Mouse (Mus musculus): ENCODE measurements at regions not wholly inside any gene's neighbourhood (a gene's known extent, or its start where the extent isn't known, plus 50 kb on each side); places are given as distances from the start of the nearest gene placed in this dataset.
"Not testable (repeated sequence)": the region's sequence is repeated elsewhere in the genome, so short reads cannot be mapped to it uniquely, and the experiment has no call there.

DNA sequence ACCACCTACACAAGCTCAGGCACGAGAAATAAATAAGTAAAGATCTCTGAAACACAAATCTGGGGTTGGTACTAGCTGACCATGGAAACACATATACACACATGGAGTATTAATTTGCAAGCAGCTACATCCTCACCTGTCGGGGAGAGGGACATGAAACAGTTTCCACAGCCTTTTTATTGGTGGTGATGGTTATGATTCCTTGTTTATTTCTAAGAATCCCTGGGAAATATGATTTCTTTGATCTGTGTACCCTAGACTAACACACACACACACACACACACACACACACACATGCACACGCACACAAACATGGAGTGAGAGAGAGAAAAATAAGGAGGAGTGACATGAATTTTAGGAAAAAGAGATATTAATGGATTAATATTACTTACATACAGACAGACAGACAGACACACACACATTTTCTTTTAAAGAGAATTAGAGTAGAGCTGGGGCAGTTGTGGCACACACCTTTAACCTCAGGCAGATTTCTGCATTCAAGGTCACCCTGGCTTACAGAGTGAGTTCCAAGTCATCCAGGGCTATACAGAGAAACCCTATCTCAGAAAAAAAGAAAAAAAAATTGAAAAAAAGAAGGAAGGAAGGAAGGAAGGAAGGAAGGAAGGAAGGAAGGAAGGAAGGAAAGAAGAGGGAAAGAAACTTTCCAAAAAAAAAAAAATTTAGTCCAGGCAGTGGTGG, 164.2 kb upstream of the Gdi2 start:
- not testable (repeated sequence) for H3K27me3 ChIP-seq (ENCODE audit: control insufficient read depth, insufficient read depth, low read length); H3K4me3 ChIP-seq (ENCODE audit: low read depth, low read length); H3K4me1 ChIP-seq (ENCODE audit: control insufficient read depth, insufficient read depth, low read length); H3K9ac ChIP-seq (ENCODE audit: low read length); H3K4me2 ChIP-seq; H3K27ac ChIP-seq (ENCODE audit: low read depth, low read length); H3K9me3 ChIP-seq (ENCODE audit: control insufficient read depth, low read length); ATAC-seq (ENCODE audit: low FRiP score); H3K36me3 ChIP-seq (ENCODE audit: control insufficient read depth, insufficient read depth, low read length)
- peak; percentile 85 for DNase-seq (ENCODE audit: low spot score, missing footprints)
- WGBS = 44% methylated on average over 3 of the region's 3 CpGs

DNA sequence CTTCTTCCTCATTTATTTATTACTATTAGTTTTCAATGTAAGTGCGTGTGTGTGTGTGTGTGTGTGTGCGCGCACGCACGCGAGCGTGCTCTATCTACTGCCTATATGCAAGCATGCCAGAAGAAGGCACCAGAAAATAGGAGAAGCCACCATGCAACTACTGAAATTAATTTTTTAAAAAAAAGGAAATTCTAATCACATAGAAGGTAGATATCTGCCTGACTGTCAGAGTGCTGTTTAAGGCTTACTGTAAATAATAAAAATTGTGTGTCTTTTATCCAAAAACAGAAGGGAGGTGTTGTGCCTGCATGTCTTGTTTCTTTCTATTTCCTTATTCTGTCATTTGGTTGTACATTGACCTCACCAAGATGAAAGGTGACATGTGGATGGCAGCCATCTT, 163.1 kb upstream of the Gdi2 start:
- H3K4me1 ChIP-seq (ENCODE audit: control insufficient read depth, insufficient read depth, low read length) = no peaks in the 10 kb centered on the region
- H3K36me3 ChIP-seq (ENCODE audit: control insufficient read depth, insufficient read depth, low read length) = no peaks in the 10 kb centered on the region
- no peak overlapping the region for H3K4me3 ChIP-seq (ENCODE audit: low read depth, low read length)
- H3K9ac ChIP-seq (ENCODE audit: low read length) = no peak overlapping the region
- 91% methylated on average over 7 of the region's 7 CpGs for WGBS
- no peak overlapping the region for H3K27ac ChIP-seq (ENCODE audit: low read depth, low read length)
- H3K4me2 ChIP-seq = no peak overlapping the region
- DNase-seq (ENCODE audit: low spot score, missing footprints) (no peak), ATAC-seq (ENCODE audit: low FRiP score) (no peak)
- H3K27me3 ChIP-seq (ENCODE audit: control insufficient read depth, insufficient read depth, low read length) = no peaks in the 10 kb centered on the region
- no peaks in the 10 kb centered on the region for H3K9me3 ChIP-seq (ENCODE audit: control insufficient read depth, low read length)

DNA sequence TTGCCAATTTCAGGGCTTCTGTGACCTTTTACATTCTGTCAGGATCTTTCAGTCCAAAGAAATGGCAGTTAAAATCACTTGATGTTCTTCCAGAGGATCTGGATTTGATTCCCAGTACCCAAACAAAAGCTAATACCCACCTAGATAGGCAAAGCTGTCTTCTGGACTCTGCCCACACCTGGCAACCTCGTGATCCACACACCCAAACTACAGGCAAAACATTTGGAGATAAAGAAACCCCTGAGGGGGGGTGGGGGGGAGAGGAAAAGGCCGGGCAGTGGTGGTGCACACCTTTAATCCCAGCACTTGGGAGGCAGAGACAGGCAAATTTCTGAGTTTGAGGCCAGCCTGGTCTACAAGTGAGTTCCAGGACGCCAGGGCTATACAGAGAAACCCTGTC, 160.1 kb upstream of the Gdi2 start:
- WGBS = 67% methylated on average over 3 of the region's 3 CpGs
- H3K4me2 ChIP-seq; DNase-seq (ENCODE audit: low spot score, missing footprints); H3K4me1 ChIP-seq (ENCODE audit: control insufficient read depth, insufficient read depth, low read length); H3K27me3 ChIP-seq (ENCODE audit: control insufficient read depth, insufficient read depth, low read length); H3K9ac ChIP-seq (ENCODE audit: low read length); H3K4me3 ChIP-seq (ENCODE audit: low read depth, low read length); H3K27ac ChIP-seq (ENCODE audit: low read depth, low read length); H3K36me3 ChIP-seq (ENCODE audit: control insufficient read depth, insufficient read depth, low read length); ATAC-seq (ENCODE audit: low FRiP score); H3K9me3 ChIP-seq (ENCODE audit: control insufficient read depth, low read length): not testable (repeated sequence)

DNA sequence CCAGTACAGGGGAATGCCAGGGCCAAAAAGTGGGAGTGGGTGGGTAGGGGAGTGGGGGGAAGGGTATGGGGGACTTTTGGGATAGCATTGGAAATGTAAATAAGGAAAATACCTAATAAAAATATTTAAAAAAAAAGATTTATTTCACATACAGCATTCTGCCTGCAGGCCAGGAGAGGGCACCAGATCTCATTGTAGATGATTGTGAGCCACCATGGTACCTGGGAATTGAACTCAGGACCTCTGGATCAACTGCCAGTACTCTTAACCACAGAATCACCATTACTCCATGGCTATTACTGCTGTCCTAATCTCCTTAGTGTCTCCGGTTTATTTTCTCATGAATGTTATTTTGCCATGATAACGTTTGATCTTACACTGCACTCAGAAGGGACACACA, 132.1 kb upstream of the Gdi2 start:
- not testable (repeated sequence) for H3K4me1 ChIP-seq (ENCODE audit: control insufficient read depth, insufficient read depth, low read length); H3K27me3 ChIP-seq (ENCODE audit: control insufficient read depth, insufficient read depth, low read length); H3K9ac ChIP-seq (ENCODE audit: low read length); H3K9me3 ChIP-seq (ENCODE audit: control insufficient read depth, low read length); H3K36me3 ChIP-seq (ENCODE audit: control insufficient read depth, insufficient read depth, low read length); H3K27ac ChIP-seq (ENCODE audit: low read depth, low read length); H3K4me3 ChIP-seq (ENCODE audit: low read depth, low read length); ATAC-seq (ENCODE audit: low FRiP score); H3K4me2 ChIP-seq
- 86% methylated on average over 2 of the region's 2 CpGs for WGBS
- peak; percentile 82 for DNase-seq (ENCODE audit: low spot score, missing footprints)

DNA sequence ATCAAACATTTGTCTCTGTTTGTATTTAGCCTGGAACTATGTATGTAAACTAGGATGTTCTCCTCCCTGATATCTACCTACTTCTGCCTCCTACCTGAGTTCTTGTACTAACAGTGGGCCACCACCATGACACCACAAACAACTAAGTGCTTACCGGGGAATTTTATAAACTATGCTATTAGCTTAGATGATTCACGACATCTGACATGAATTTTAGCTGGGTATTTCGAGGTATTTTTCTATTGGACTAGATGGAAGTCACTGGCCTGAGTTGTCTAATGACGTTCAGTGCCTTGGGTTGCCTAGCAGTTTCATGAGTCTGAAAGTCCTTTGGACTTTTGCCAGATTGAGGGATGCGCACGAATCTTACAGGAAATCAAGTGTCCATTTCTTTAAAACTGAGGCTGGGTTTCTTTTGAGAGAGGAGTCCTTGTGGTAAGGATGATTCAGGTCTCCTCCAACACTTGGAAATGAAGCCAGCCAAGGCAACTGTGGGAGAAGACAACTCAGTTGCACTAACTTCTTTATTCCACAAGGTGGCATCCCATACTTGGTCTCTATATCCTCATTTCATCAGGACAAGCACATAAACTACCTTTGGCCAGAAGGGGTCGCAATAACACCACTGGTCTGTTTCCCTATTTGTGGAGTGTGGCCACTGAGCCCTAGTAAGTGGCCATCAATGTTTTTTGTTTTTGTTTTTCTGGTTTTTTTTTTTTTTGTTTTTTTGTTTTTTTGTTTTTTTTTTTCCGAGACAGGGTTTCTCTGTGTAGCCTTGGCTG, 131.4 kb upstream of the Gdi2 start:
- ATAC-seq (ENCODE audit: low FRiP score) (peak; percentile 80), DNase-seq (ENCODE audit: low spot score, missing footprints) (peak; percentile 96)
- H3K36me3 ChIP-seq (ENCODE audit: control insufficient read depth, insufficient read depth, low read length); H3K9ac ChIP-seq (ENCODE audit: low read length); H3K9me3 ChIP-seq (ENCODE audit: control insufficient read depth, low read length); H3K27ac ChIP-seq (ENCODE audit: low read depth, low read length); H3K4me3 ChIP-seq (ENCODE audit: low read depth, low read length); H3K4me1 ChIP-seq (ENCODE audit: control insufficient read depth, insufficient read depth, low read length); H3K4me2 ChIP-seq; H3K27me3 ChIP-seq (ENCODE audit: control insufficient read depth, insufficient read depth, low read length): not testable (repeated sequence)
- WGBS = 41% methylated on average over 8 of the region's 8 CpGs

DNA sequence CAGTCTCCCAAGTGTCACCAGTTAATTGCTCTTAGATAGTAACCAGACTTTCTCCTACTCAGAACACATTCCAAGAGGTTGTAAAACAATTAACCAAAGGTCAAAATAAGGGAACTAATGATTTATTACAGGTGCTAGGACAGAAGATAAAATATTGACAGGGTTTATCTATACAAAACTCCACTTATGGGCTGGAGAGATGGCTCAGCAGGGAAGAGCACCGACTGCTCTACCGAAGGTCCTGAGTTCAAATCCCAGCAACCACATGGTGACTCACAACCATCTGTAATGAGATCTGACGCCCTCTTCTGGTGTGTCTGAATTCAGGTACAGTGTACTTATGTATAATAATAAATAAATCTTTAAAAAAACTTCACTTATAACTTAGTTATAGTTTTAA, 127.6 kb upstream of the Gdi2 start:
- H3K36me3 ChIP-seq (ENCODE audit: control insufficient read depth, insufficient read depth, low read length); ATAC-seq (ENCODE audit: low FRiP score); H3K4me3 ChIP-seq (ENCODE audit: low read depth, low read length); DNase-seq (ENCODE audit: low spot score, missing footprints); H3K4me1 ChIP-seq (ENCODE audit: control insufficient read depth, insufficient read depth, low read length); H3K4me2 ChIP-seq; H3K27ac ChIP-seq (ENCODE audit: low read depth, low read length); H3K27me3 ChIP-seq (ENCODE audit: control insufficient read depth, insufficient read depth, low read length); H3K9me3 ChIP-seq (ENCODE audit: control insufficient read depth, low read length); H3K9ac ChIP-seq (ENCODE audit: low read length): not testable (repeated sequence)
- 70% methylated on average over 3 of the region's 3 CpGs for WGBS

DNA sequence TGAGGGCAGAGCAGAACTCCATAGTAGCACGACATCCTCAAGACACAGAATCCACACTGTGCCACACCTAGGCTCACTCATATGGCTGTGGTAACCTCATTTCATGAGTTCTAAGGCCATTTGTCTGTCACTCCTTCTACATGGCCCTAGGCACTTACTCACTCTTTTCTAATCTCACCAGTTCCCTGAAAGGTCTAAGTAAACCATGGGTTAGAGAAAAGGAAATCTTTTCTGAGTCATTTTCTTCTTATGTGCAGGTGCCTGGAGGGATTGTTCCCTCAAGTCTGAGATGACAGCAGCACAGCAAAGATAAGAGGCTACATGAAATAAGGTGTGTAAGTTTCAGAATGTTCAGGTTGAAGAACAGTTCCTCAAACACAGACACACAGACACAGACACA, 120.8 kb upstream of the Gdi2 start:
- Histone ChIP-seq H3K4me2 (no peak overlapping the region), H3K27me3 (ENCODE audit: control insufficient read depth, insufficient read depth, low read length) (no peaks in the 10 kb centered on the region), H3K27ac (ENCODE audit: low read depth, low read length) (no peak overlapping the region), H3K9ac (ENCODE audit: low read length) (no peak overlapping the region), H3K36me3 (ENCODE audit: control insufficient read depth, insufficient read depth, low read length) (no peaks in the 10 kb centered on the region), H3K4me3 (ENCODE audit: low read depth, low read length) (no peak overlapping the region), H3K4me1 (ENCODE audit: control insufficient read depth, insufficient read depth, low read length) (no peaks in the 10 kb centered on the region), H3K9me3 (ENCODE audit: control insufficient read depth, low read length) (peaks cover 3% of the 10 kb centered on the region; the same call in 1 of the 2 replicates)
- ATAC-seq (ENCODE audit: low FRiP score) = no peak
- no peak for DNase-seq (ENCODE audit: low spot score, missing footprints)
- 86% methylated on average over 1 of the region's 1 CpGs for WGBS

DNA sequence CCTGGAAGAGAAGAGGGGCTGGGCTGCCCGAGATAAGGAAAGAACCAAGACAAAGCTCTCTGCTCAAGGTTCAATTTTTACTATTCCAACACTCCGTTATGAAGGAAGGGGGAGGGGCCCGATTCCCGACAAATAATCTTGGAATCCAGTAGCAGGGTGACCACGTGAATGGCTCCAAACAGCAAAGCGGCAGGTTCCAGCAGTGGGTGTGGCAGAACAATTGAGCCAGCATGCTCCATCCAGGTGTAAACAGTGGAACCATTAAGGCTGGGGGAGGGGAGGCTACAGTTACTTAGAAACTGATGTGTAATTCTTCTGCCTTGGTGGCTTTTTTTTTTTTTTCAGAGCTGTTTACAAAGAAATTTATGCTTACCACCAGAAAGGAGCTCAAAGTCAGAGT, 82.5 kb upstream of the Gdi2 start:
- H3K9me3 ChIP-seq (ENCODE audit: control insufficient read depth, low read length); H3K27ac ChIP-seq (ENCODE audit: low read depth, low read length); DNase-seq (ENCODE audit: low spot score, missing footprints); H3K36me3 ChIP-seq (ENCODE audit: control insufficient read depth, insufficient read depth, low read length); H3K27me3 ChIP-seq (ENCODE audit: control insufficient read depth, insufficient read depth, low read length); H3K4me3 ChIP-seq (ENCODE audit: low read depth, low read length); ATAC-seq (ENCODE audit: low FRiP score); H3K9ac ChIP-seq (ENCODE audit: low read length); H3K4me2 ChIP-seq; H3K4me1 ChIP-seq (ENCODE audit: control insufficient read depth, insufficient read depth, low read length): not testable (repeated sequence)
- 85% methylated on average over 6 of the region's 6 CpGs for WGBS

DNA sequence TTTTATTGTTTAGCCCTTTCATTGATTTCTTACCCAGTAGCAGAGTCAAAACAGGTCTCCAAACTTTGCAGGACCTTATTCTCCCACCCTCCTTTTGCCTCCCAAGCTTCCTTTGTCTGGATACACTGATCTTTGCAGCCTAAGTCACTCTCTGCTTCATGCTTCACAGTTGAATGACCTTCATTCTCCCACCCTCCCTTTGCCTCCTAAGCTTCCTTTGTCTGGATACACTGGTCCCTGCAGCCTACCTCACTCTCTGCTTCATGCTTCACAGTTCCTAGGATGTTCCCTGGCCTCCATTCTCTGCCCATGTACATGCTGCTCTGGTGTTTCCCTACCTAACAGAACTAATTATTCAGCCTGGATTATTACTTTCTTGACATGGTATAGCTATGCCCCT, 61.0 kb upstream of the Gdi2 start:
- ATAC-seq (ENCODE audit: low FRiP score) (peak; percentile 52), DNase-seq (ENCODE audit: low spot score, missing footprints) (peak; percentile 82)
- no peak overlapping the region for H3K9ac ChIP-seq (ENCODE audit: low read length)
- no peaks in the 10 kb centered on the region for H3K36me3 ChIP-seq (ENCODE audit: control insufficient read depth, insufficient read depth, low read length)
- no peak overlapping the region for H3K4me2 ChIP-seq
- H3K9me3 ChIP-seq (ENCODE audit: control insufficient read depth, low read length) = no peaks in the 10 kb centered on the region
- H3K4me1 ChIP-seq (ENCODE audit: control insufficient read depth, insufficient read depth, low read length) = peaks cover 5% of the 10 kb centered on the region; the same call in 1 of the 2 replicates
- H3K27me3 ChIP-seq (ENCODE audit: control insufficient read depth, insufficient read depth, low read length) = no peaks in the 10 kb centered on the region
- H3K27ac ChIP-seq (ENCODE audit: low read depth, low read length) = peak overlapping the region; percentile 40; the same call in 1 of the 2 replicates
- no peak overlapping the region for H3K4me3 ChIP-seq (ENCODE audit: low read depth, low read length)
